ENCODE assay signal across 9 mouse cellular contexts in genomic region chr2:160884830-160885229, GRCm38 (mm10). TPM values are rescaled to one million over a fixed set of nuclear protein-coding genes. Genes with fewer than 3 reads are reported as not detected.
DNase-seq lines count a peak whose midpoint lies in the region; ATAC-seq and TF ChIP-seq lines count a peak whose summit lies in the region.
"Had no signal": no experiment of that assay in that cellular context is flagged by ENCODE, and none has a peak within 500 bp of the region (broad histone marks: within the 10 kb centered on the region; RNA-seq: fewer than 3 reads in every experiment).

No protein-coding gene starts in this region.

- H3K4me2 ChIP-seq in lung, postnatal 0 days (replicated peaks; ENCODE audit: low read depth, low read length), result no peak overlapping the region
- H3K4me2 ChIP-seq: neural tube, embryonic 12.5 days had no signal

- no peak for ATAC-seq in lung, postnatal 0 days

- H3K9ac ChIP-seq in lung, postnatal 0 days (replicated peaks; ENCODE audit: low read depth), result no peak overlapping the region
- H3K9ac ChIP-seq: neural tube, embryonic 12.5 days had no signal

- TF ChIP-seq EP300 in lung, postnatal 0 days (IDR thresholded peaks at IDR 0.05), result no peak

- H3K27ac ChIP-seq in lung, postnatal 0 days (ENCODE audit: low read length), result no peak overlapping the region
- H3K27ac ChIP-seq: neural tube, embryonic 12.5 days had no signal

- peak; percentile 84 for TF ChIP-seq CTCF in lung, postnatal 0 days (IDR thresholded peaks at IDR 0.05)

- H3K27me3 ChIP-seq in lung, postnatal 0 days (replicated peaks; ENCODE audit: insufficient read depth, low read length), result no peaks in the 10 kb centered on the region

- 15% methylated on average over 2 of the region's 2 CpGs for WGBS in lung, postnatal 0 days

- DNase-seq in cerebellum, adult 18-20 months, result peak; percentile 50 to 59
- no peak for DNase-seq in cerebellum, adult 11 months
- DNase-seq in layer of hippocampus, adult 11-12 months (ENCODE audit: low spot score), result peak; percentile 28
- DNase-seq in layer of hippocampus, adult 8-10 months (ENCODE audit: low spot score in 2 of 2), result no peak
- DNase-seq in MN1 (ENCODE audit: low spot score), result peak; percentile 53
- DNase-seq in embryo, embryonic 10.5 days (ENCODE audit: low spot score), result peak; percentile 82
- peak; percentile 41 for DNase-seq in lung, postnatal 0 days (ENCODE audit: low spot score)
- DNase-seq in yolk sac, embryonic 10.5 days (ENCODE audit: low spot score), result peak; percentile 26

- H3K36me3 ChIP-seq in lung, postnatal 0 days (ENCODE audit: insufficient read depth, low read length), result no peaks in the 10 kb centered on the region
- H3K36me3 ChIP-seq: neural tube, embryonic 12.5 days had no signal

- peaks cover 4% of the 10 kb centered on the region; the same call in 1 of the 2 replicates for H3K4me1 ChIP-seq in lung, postnatal 0 days (ENCODE audit: insufficient read depth, low read depth, low read length)

- H3K9me3 ChIP-seq in lung, postnatal 0 days (ENCODE audit: low read length), result no peaks in the 10 kb centered on the region
- H3K9me3 ChIP-seq: neural tube, embryonic 12.5 days had no signal

- no peak overlapping the region for H3K4me3 ChIP-seq in lung, postnatal 0 days (ENCODE audit: low read depth, low read length)
- H3K4me3 ChIP-seq: neural tube, embryonic 12.5 days had no signal

RNA-seq across cellular contexts. Expression of gene Lpin3, which starts 4.4 kb away (rescaled TPM):
- total RNA-seq in layer of hippocampus, adult 8-10 months (2022), result 1 to 10 TPM; 1.1 to 2.6 (median 1.6) TPM
- 3.2 and 4.5 TPM in 2 replicates for polyA plus RNA-seq in lung, postnatal 0 days (2015; fragmentation: Nextera tagmentation; extraction: Ambion mirVana)

RNA-seq across cellular contexts. Expression of gene Zhx3, which starts 12.0 kb away (rescaled TPM):
- total RNA-seq in layer of hippocampus, adult 8-10 months (2022), result 100 to 1,000 TPM in 2 of 4 experiments, 10 to 100 TPM in 2; 74.2 to 102 (median 92.4) TPM
- polyA plus RNA-seq in lung, postnatal 0 days (2015; fragmentation: Nextera tagmentation; extraction: Ambion mirVana), result 7.2 and 10.9 TPM in 2 replicates

RNA-seq across cellular contexts. Expression of gene Emilin3, which starts 27.3 kb away (rescaled TPM):
- total RNA-seq in layer of hippocampus, adult 8-10 months (2022), result under 1 TPM in 3 of 4 experiments, not detected in 1; 0.12 to 0.20 (median 0.18) TPM
- 0.36 and 0.52 TPM in 2 replicates for polyA plus RNA-seq in lung, postnatal 0 days (2015; fragmentation: Nextera tagmentation; extraction: Ambion mirVana)

Comparison
In these comparisons a context has a peak if more than half of its experiments do, and no peak if none do; other contexts are left out.
1. DNase-seq: peak in cerebellum, adult 18-20 months (2 of 2), layer of hippocampus, adult 11-12 months (single experiment), MN1 (single experiment), embryo, embryonic 10.5 days (single experiment), lung, postnatal 0 days (single experiment) and yolk sac, embryonic 10.5 days (single experiment); none in cerebellum, adult 11 months (single experiment) and layer of hippocampus, adult 8-10 months (0 of 2).